Mouse (Mus musculus) forebrain, embryonic 13.5 days (tissue): ENCODE data around the gene Fkbp5. TPM values are rescaled to one million over a fixed set of nuclear protein-coding genes. Genes with fewer than 3 reads are reported as not detected.

Source experiments
- ATAC-seq: fragments of 200-750 bp; cut with Nextera tagmentation; 2 replicates; pipeline ENCODE4 v1.8.0; 2017
- H3K27ac ChIP-seq: fragments of 300-500 bp; sonication (generic); 2 replicates; pipeline ENCODE4 v1.5.1; 2015; ENCODE audit warnings: inconsistent platforms, mild to moderate bottlenecking, moderate library complexity
- H3K27me3 ChIP-seq: fragments of 300-500 bp; sonication (generic); 2 replicates; pipeline ENCODE4 v1.6.1; 2015; ENCODE audit warnings: mild to moderate bottlenecking, inconsistent platforms
- H3K36me3 ChIP-seq: fragments of 300-500 bp; sonication (generic); 2 replicates; pipeline ENCODE4 v1.6.1; 2015; ENCODE audit warnings: mild to moderate bottlenecking, inconsistent platforms; ENCODE audit not compliant: poor library complexity, severe bottlenecking
- H3K4me1 ChIP-seq: fragments of 300-500 bp; sonication (generic); 2 replicates; pipeline ENCODE4 v1.6.1; 2015; ENCODE audit warnings: inconsistent platforms
- H3K4me2 ChIP-seq: fragments of 300-500 bp; sonication (generic); 2 replicates; pipeline ENCODE4 v1.6.1; 2015; ENCODE audit warnings: inconsistent platforms, mild to moderate bottlenecking, moderate library complexity
- H3K4me3 ChIP-seq: fragments of 300-500 bp; sonication (generic); 2 replicates; pipeline ENCODE4 v1.5.1; 2015; ENCODE audit warnings: mild to moderate bottlenecking, inconsistent platforms
- H3K9ac ChIP-seq: fragments of 300-500 bp; sonication (generic); 2 replicates; pipeline ENCODE4 v1.6.1; 2015; ENCODE audit warnings: mild to moderate bottlenecking, inconsistent platforms
- H3K9me3 ChIP-seq: fragments of 300-500 bp; sonication (generic); replicated peaks from 2 replicates; pipeline ENCODE4 v1.6.1; 2016; ENCODE audit warnings: inconsistent platforms
- WGBS: fragments of 180-500 bp; shearing (Covaris S2); methylation state at CpG from one replicate; pipeline ENCODE4 v1.1.7; 2015; 5-methylcytosine and 5-hydroxymethylcytosine counted together
- microRNA-seq: library from miRNA; unstranded; fragments of <30 nt; microRNA quantifications from one replicate; pipeline ENCODE4, GENCODE M21; 2016
- polyA plus RNA-seq: library from polyadenylated mRNA; unstranded; fragments of >200 nt; fragmentation: Nextera tagmentation; extraction: Ambion mirVana; gene quantifications from 2 replicates; pipeline ENCODE4 v1.2.1, GENCODE M21; 2015

Fkbp5 gene
- polyA plus RNA-seq, 1 experiment from 2014 or later = 29.4 TPM

GRCm38 (mm10) chr17:28352018-28352417 is 165.3 kb downstream of the Fkbp5 start:
- Histone ChIP-seq H3K27ac (no peak overlapping the region), H3K9ac (no peak overlapping the region)

GRCm38 (mm10) chr17:28351353-28351890 is 165.9 kb downstream of the Fkbp5 start:
- ATAC-seq = peak; percentile 44; the same call in 1 of the 2 replicates
- H3K4me1 ChIP-seq = peaks cover 32% of the 10 kb centered on the region
- peak overlapping the region; percentile 66 for H3K4me3 ChIP-seq
- H3K27me3 ChIP-seq = peaks cover 24% of the 10 kb centered on the region
- H3K27ac ChIP-seq = no peak overlapping the region
- H3K9ac ChIP-seq = peak overlapping the region; percentile 63
- no peaks in the 10 kb centered on the region for H3K9me3 ChIP-seq
- H3K36me3 ChIP-seq = no peaks in the 10 kb centered on the region
- peak overlapping the region; percentile 92 for H3K4me2 ChIP-seq
- WGBS = 2% methylated on average over 28 of the region's 29 CpGs

More at GRCm38 (mm10) chr17:28352018-28352417, 165.3 kb downstream of the Fkbp5 start:
- no peaks in the 10 kb centered on the region for H3K9me3 ChIP-seq
- peaks cover 24% of the 10 kb centered on the region for H3K27me3 ChIP-seq
- peak overlapping the region; percentile 92; the same call in 1 of the 2 replicates for H3K4me2 ChIP-seq
- WGBS = 13% methylated on average over 11 of the region's 11 CpGs
- H3K36me3 ChIP-seq = no peaks in the 10 kb centered on the region
- no peak for ATAC-seq
- peaks cover 32% of the 10 kb centered on the region for H3K4me1 ChIP-seq
- peak overlapping the region; percentile 1; the same call in 1 of the 2 replicates for H3K4me3 ChIP-seq

GRCm38 (mm10) chr17:28350466-28351352 is 166.6 kb downstream of the Fkbp5 start, which contains the start of gene Tead3:
Gene Tead3 (minus strand): TSS chr17:28350817.
- H3K4me3 ChIP-seq = peak within 1 kb of the TSS; percentile 66
- H3K9me3 ChIP-seq = no peaks in the 10 kb centered on the region
- 0 out of 2 replicates have a peak within 1 kb of the TSS, but pooled peaks have one; percentile 20 for H3K27ac ChIP-seq
- peak within 1 kb of the TSS; percentile 92 for H3K4me2 ChIP-seq
- peak within 1 kb of the TSS; percentile 79 for H3K9ac ChIP-seq
- WGBS = under 1% methylated on average over 46 of the region's 73 CpGs
- H3K36me3 ChIP-seq = no peaks in the 10 kb centered on the region
- peaks cover 24% of the 10 kb centered on the region for H3K27me3 ChIP-seq
- H3K4me1 ChIP-seq = peaks cover 38% of the 10 kb centered on the region
- ATAC-seq = peak; percentile 86

- 0% methylated on average over 35 of the region's 54 CpGs for WGBS
- Histone ChIP-seq H3K4me1 (peaks cover 45% of the 10 kb centered on the region), H3K27me3 (peaks cover 24% of the 10 kb centered on the region), H3K27ac (0 out of 2 replicates have a peak overlapping the region, but pooled peaks have one; percentile 20), H3K9ac (peak overlapping the region; percentile 79), H3K9me3 (no peaks in the 10 kb centered on the region), H3K4me2 (peak overlapping the region; percentile 92), H3K36me3 (no peaks in the 10 kb centered on the region), H3K4me3 (peak overlapping the region; percentile 66)
- peak; percentile 56 for ATAC-seq
Measured at GRCm38 (mm10) chr17:28349901-28350465, 167.3 kb downstream of the Fkbp5 start.

- Histone ChIP-seq H3K9ac (peak overlapping the region; percentile 79), H3K4me1 (peaks cover 48% of the 10 kb centered on the region), H3K27me3 (peaks cover 24% of the 10 kb centered on the region)
Measured at GRCm38 (mm10) chr17:28349264-28349880, 168.0 kb downstream of the Fkbp5 start.

More at GRCm38 (mm10) chr17:28349264-28349880, 168.0 kb downstream of the Fkbp5 start:
- H3K4me3 ChIP-seq = peak overlapping the region; percentile 66
- no peaks in the 10 kb centered on the region for H3K9me3 ChIP-seq
- H3K36me3 ChIP-seq = no peaks in the 10 kb centered on the region
- peak overlapping the region; percentile 92 for H3K4me2 ChIP-seq
- 13% methylated on average over 11 of the region's 13 CpGs for WGBS
- H3K27ac ChIP-seq = no peak overlapping the region
- no peak for ATAC-seq

Small RNA genes within 50 kb of the gene (microRNA-seq; reads per million reads assigned to microRNA genes)
- not detected for gene Gm25195
- gene Mir6969 = not detected

Other genes with a start within 250 kb of the Fkbp5 start
- gene Fance, start 204.0 kb downstream of the Fkbp5 start, polyA plus RNA-seq = 22.6 and 24.6 TPM in 2 replicates
- gene Rpl10a, start 189.1 kb downstream of the Fkbp5 start, polyA plus RNA-seq = 444 and 501 TPM in 2 replicates
- 2.4 and 2.8 TPM in 2 replicates for gene Tead3, start 166.7 kb downstream of the Fkbp5 start, polyA plus RNA-seq
- gene Tulp1, start 152.3 kb downstream of the Fkbp5 start, polyA plus RNA-seq = 1.4 and 1.7 TPM in 2 replicates
- gene Armc12, start 13.3 kb upstream of the Fkbp5 start, polyA plus RNA-seq = not detected in 2 replicates
- gene Clpsl2, start 31.9 kb upstream of the Fkbp5 start, polyA plus RNA-seq = not detected in 2 replicates
- gene Clps, start 43.2 kb upstream of the Fkbp5 start, polyA plus RNA-seq = 0.54 TPM in 1 of 2 replicates, not detected in the other
- 2.8 and 2.9 TPM in 2 replicates for gene Lhfpl5, start 58.1 kb upstream of the Fkbp5 start, polyA plus RNA-seq
- 134 and 135 TPM in 2 replicates for gene Srpk1, start 105.2 kb upstream of the Fkbp5 start, polyA plus RNA-seq
- gene Slc26a8, start 172.7 kb upstream of the Fkbp5 start, polyA plus RNA-seq = 0.86 and 0.99 TPM in 2 replicates
- gene Mapk14, start 173.8 kb upstream of the Fkbp5 start, polyA plus RNA-seq = 27.1 and 29.6 TPM in 2 replicates
- gene AC170998.1, start 208.6 kb upstream of the Fkbp5 start, polyA plus RNA-seq = 2.1 and 3.5 TPM in 2 replicates